Mouse (Mus musculus) myocyte (in vitro differentiated cells): Measurements from ENCODE around the gene Cfdp1. TPM values are rescaled to one million over a fixed set of nuclear protein-coding genes. Genes with fewer than 3 reads are reported as not detected.

Experiments
- H3K27me3 ChIP-seq: one replicate; pipeline ENCODE4 v1.6.1; 2011; ENCODE audit not compliant: control insufficient read depth, insufficient read depth, insufficient read length
- H3K36me3 ChIP-seq: one replicate; pipeline ENCODE4 v1.6.1; 2011; ENCODE audit not compliant: control insufficient read depth, insufficient read depth
- H3K4me2 ChIP-seq: one replicate; pipeline ENCODE4 v1.6.1; 2011; ENCODE audit warnings: low read depth, control low read depth
- H3K4me3 ChIP-seq: one replicate; pipeline ENCODE4 v1.5.1; 2011; ENCODE audit warnings: mild to moderate bottlenecking, control low read depth, moderate library complexity
- H3K79me2 ChIP-seq: one replicate; pipeline ENCODE4 v1.6.1; 2011; ENCODE audit not compliant: control insufficient read depth, insufficient read depth
- H3ac ChIP-seq: one replicate; pipeline ENCODE4 v1.6.1; 2011; ENCODE audit not compliant: control insufficient read depth, insufficient read length
- CEBPB ChIP-seq: IDR thresholded peaks from 2 replicates; pipeline ENCODE4 v1.6.1; 2011; ENCODE audit warnings: mild to moderate bottlenecking, moderate library complexity; ENCODE audit not compliant: poor library complexity, insufficient read depth, severe bottlenecking
- E2F4 ChIP-seq: IDR thresholded peaks from one replicate; pipeline ENCODE4 v1.6.1; 2011; ENCODE audit warnings: mild to moderate bottlenecking, control low read depth, moderate library complexity; ENCODE audit not compliant: insufficient read depth
- MAX ChIP-seq: IDR thresholded peaks from one replicate; pipeline ENCODE4 v1.6.1; 2011; ENCODE audit warnings: low read depth, mild to moderate bottlenecking, control low read depth
- MYOD1 ChIP-seq, 3 experiments: IDR thresholded peaks; one replicate each; pipeline ENCODE4 v1.6.1; 2011; ENCODE audit warnings: control low read depth in 2 of 3, low read depth in 2 of 3, mild to moderate bottlenecking in 2 of 3, moderate library complexity in 1 of 3; ENCODE audit not compliant: insufficient read length in 2 of 3, control insufficient read depth in 1 of 3
- MYOG ChIP-seq, 3 experiments: IDR thresholded peaks; one replicate each; pipeline ENCODE4 v1.6.1; 2011; ENCODE audit warnings: control low read depth in 2 of 3, low read depth in 2 of 3, mild to moderate bottlenecking in 2 of 3; ENCODE audit not compliant: insufficient read length in 2 of 3, control insufficient read depth in 1 of 3, insufficient read depth in 1 of 3
- POLR2A ChIP-seq: IDR thresholded peaks from one replicate; pipeline ENCODE4 v1.6.1; 2011; ENCODE audit warnings: low read depth, mild to moderate bottlenecking, control low read depth, moderate library complexity; ENCODE audit not compliant: insufficient read length
- POLR2AphosphoS2 ChIP-seq: IDR thresholded peaks from one replicate; pipeline ENCODE4 v1.6.1; 2011; ENCODE audit warnings: low read depth, control low read depth; ENCODE audit not compliant: insufficient read length
- SRF ChIP-seq: IDR thresholded peaks from one replicate; pipeline ENCODE4 v1.6.1; 2011; ENCODE audit warnings: low read depth; ENCODE audit not compliant: control insufficient read depth, insufficient read length
- TCF12 ChIP-seq: IDR thresholded peaks from one replicate; pipeline ENCODE4 v1.6.1; 2011; ENCODE audit warnings: mild to moderate bottlenecking, control low read depth; ENCODE audit not compliant: poor library complexity, insufficient read depth, severe bottlenecking
- TCF3 ChIP-seq: IDR thresholded peaks from one replicate; pipeline ENCODE4 v1.6.1; 2011; ENCODE audit warnings: low read depth, control low read depth; ENCODE audit not compliant: insufficient read length
- polyA plus RNA-seq: library from polyadenylated mRNA; unstranded; fragments of >200 nt; fragmentation: generic; extraction: Trizol; gene quantifications from one replicate; pipeline ENCODE4 v1.2.1, GENCODE M21; 2012; ENCODE audit warnings: missing spikeins

Gene Cfdp1
- polyA plus RNA-seq, 1 experiment, result 44.9 TPM

- peak; percentile 23 for TF ChIP-seq POLR2A
- TF ChIP-seq TCF3, result no peak
- Histone ChIP-seq H3K79me2 (peaks cover 94% of the 10 kb centered on the region), H3ac (no peak overlapping the region), H3K27me3 (no peaks in the 10 kb centered on the region), H3K36me3 (no peaks in the 10 kb centered on the region), H3K4me2 (peak overlapping the region; percentile 97), H3K4me3 (no peak overlapping the region)
Measured at GRCm38 (mm10) chr8:111734244-111734960, 119.7 kb downstream of the Cfdp1 start.

GRCm38 (mm10) chr8:111733581-111734243 lies 120.4 kb downstream of the Cfdp1 start:
- Histone ChIP-seq H3K79me2 (peaks cover 94% of the 10 kb centered on the region), H3K4me3 (peak overlapping the region; percentile 90), H3K36me3 (no peaks in the 10 kb centered on the region), H3ac (no peak overlapping the region), H3K4me2 (peak overlapping the region; percentile 97), H3K27me3 (no peaks in the 10 kb centered on the region)
- TF ChIP-seq E2F4 (no peak), MYOG (IDR thresholded peaks at IDR 0.05; ENCODE audit: control insufficient read depth in 1 of 3, insufficient read depth in 1 of 3, insufficient read length in 2 of 3, low read depth in 2 of 3) (peak in 1 of 3 experiments; percentile 38), MYOD1 (IDR thresholded peaks at IDR 0.05; ENCODE audit: control insufficient read depth in 1 of 3, insufficient read length in 2 of 3, low read depth in 2 of 3) (peak in 2 of 3 experiments; percentile 2 to 4)

GRCm38 (mm10) chr8:111732406-111733085 lies 121.5 kb downstream of the Cfdp1 start:
- TF ChIP-seq TCF3, result no peak
- TF ChIP-seq CEBPB, result no peak
- Histone ChIP-seq H3K27me3 (no peaks in the 10 kb centered on the region), H3K36me3 (no peaks in the 10 kb centered on the region), H3ac (peak overlapping the region; percentile 46), H3K4me2 (peak overlapping the region; percentile 97), H3K79me2 (peaks cover 94% of the 10 kb centered on the region), H3K4me3 (peak overlapping the region; percentile 90)

GRCm38 (mm10) chr8:111732004-111732403 lies 122.1 kb downstream of the Cfdp1 start:
- peaks cover 94% of the 10 kb centered on the region for H3K79me2 ChIP-seq
- H3ac ChIP-seq, result peak overlapping the region; percentile 46
- H3K27me3 ChIP-seq, result no peaks in the 10 kb centered on the region
- no peaks in the 10 kb centered on the region for H3K36me3 ChIP-seq
- TF ChIP-seq MYOG (IDR thresholded peaks at IDR 0.05; ENCODE audit: control insufficient read depth in 1 of 3, insufficient read depth in 1 of 3, insufficient read length in 2 of 3, low read depth in 2 of 3) (peak in 2 of 3 experiments; percentile 19 to 53), MAX (no peak), TCF3 (no peak), E2F4 (no peak), MYOD1 (IDR thresholded peaks at IDR 0.05; ENCODE audit: control insufficient read depth in 1 of 3, insufficient read length in 2 of 3, low read depth in 2 of 3) (peak in 1 of 3 experiments; percentile 61), POLR2A (peak; percentile 98), SRF (peak; percentile 23), POLR2AphosphoS2 (peak; percentile 92), TCF12 (no peak), CEBPB (no peak)
- peak overlapping the region; percentile 90 for H3K4me3 ChIP-seq
- H3K4me2 ChIP-seq, result peak overlapping the region; percentile 97

- Histone ChIP-seq H3K4me3 (peak overlapping the region; percentile 90), H3K27me3 (no peaks in the 10 kb centered on the region), H3K4me2 (peak overlapping the region; percentile 99), H3K79me2 (peaks cover 96% of the 10 kb centered on the region), H3K36me3 (no peaks in the 10 kb centered on the region), H3ac (peak overlapping the region; percentile 46)
- TF ChIP-seq MYOD1 (IDR thresholded peaks at IDR 0.05; ENCODE audit: control insufficient read depth in 1 of 3, insufficient read length in 2 of 3, low read depth in 2 of 3) (peak in 1 of 3 experiments; percentile 78), MAX (no peak), POLR2AphosphoS2 (peak; percentile 32), MYOG (IDR thresholded peaks at IDR 0.05; ENCODE audit: control insufficient read depth in 1 of 3, insufficient read depth in 1 of 3, insufficient read length in 2 of 3, low read depth in 2 of 3) (peak in 1 of 3 experiments; percentile 72)
Measured at GRCm38 (mm10) chr8:111731231-111731977, 122.7 kb downstream of the Cfdp1 start.
